Mouse (Mus musculus): ENCODE data around the gene Lrrc8c. TPM values are rescaled to one million over a fixed set of nuclear protein-coding genes. Genes with fewer than 3 reads are reported as not detected.

Lrrc8c gene
- total RNA-seq (2021) = 10 to 100 TPM; 29.8 to 30.7 TPM
- long read RNA-seq, experiment 1, full-length matches to known transcripts = 10 of 11 reads
- long read RNA-seq, experiment 1, partial matches to known transcripts = 0 of 11 reads
- long read RNA-seq, experiment 1, other reads (novel, unspliced or antisense) = 1 of 11 reads
- long read RNA-seq, experiment 2, full-length matches to known transcripts = 13 of 18 reads
- long read RNA-seq, experiment 2, partial matches to known transcripts = 0 of 18 reads
- long read RNA-seq, experiment 2, other reads (novel, unspliced or antisense) = 5 of 18 reads

GRCm38 (mm10) chr5:105519096-105519975 lies at the start of gene Lrrc8c:
Gene Lrrc8c (plus strand): TSS chr5:105519388.
- Histone ChIP-seq H3K4me3 (peak within 1 kb of the TSS; percentile 83), H3K27ac (peak within 1 kb of the TSS; percentile 96)
- TF ChIP-seq CTCF (conservative IDR thresholded peaks at IDR 0.05) = peak; percentile 55

GRCm38 (mm10) chr5:105472983-105473705 lies 46.0 kb upstream of the Lrrc8c start:
- Histone ChIP-seq H3K27ac (peak overlapping the region; percentile 67), H3K4me3 (no peak overlapping the region)
- no peak for TF ChIP-seq CTCF (conservative IDR thresholded peaks at IDR 0.05)
- DNase-seq (ENCODE audit: low spot score in 2 of 2) = no peak

More at GRCm38 (mm10) chr5:105519096-105519975, at the start of gene Lrrc8c:
- peak; percentile 88 to 89 for DNase-seq (ENCODE audit: low spot score in 2 of 2)

- Histone ChIP-seq H3K27ac (no peak overlapping the region), H3K4me3 (no peak overlapping the region)
- no peak for TF ChIP-seq CTCF (conservative IDR thresholded peaks at IDR 0.05)
- no peak for DNase-seq (ENCODE audit: low spot score in 2 of 2)
Measured at GRCm38 (mm10) chr5:105477527-105477926, 41.7 kb upstream of the Lrrc8c start.

GRCm38 (mm10) chr5:105479673-105480072 lies 39.5 kb upstream of the Lrrc8c start:
- Histone ChIP-seq H3K4me3 (no peak overlapping the region), H3K27ac (no peak overlapping the region)
- no peak for DNase-seq (ENCODE audit: low spot score in 2 of 2)
- TF ChIP-seq CTCF (conservative IDR thresholded peaks at IDR 0.05) = no peak

- no peak overlapping the region for H3K27ac ChIP-seq
- no peak for TF ChIP-seq CTCF (conservative IDR thresholded peaks at IDR 0.05)
- no peak overlapping the region for H3K4me3 ChIP-seq
- no peak for DNase-seq (ENCODE audit: low spot score in 2 of 2)
Measured at GRCm38 (mm10) chr5:105480561-105480960, 38.6 kb upstream of the Lrrc8c start.

GRCm38 (mm10) chr5:105483632-105484031 lies 35.6 kb upstream of the Lrrc8c start:
- H3K27ac ChIP-seq = peak overlapping the region; percentile 64
- no peak for TF ChIP-seq CTCF (conservative IDR thresholded peaks at IDR 0.05)
- DNase-seq (ENCODE audit: low spot score in 2 of 2) = no peak
- no peak overlapping the region for H3K4me3 ChIP-seq

- DNase-seq (ENCODE audit: low spot score in 2 of 2) = peak in 1 of 2 experiments; percentile 53
- H3K4me3 ChIP-seq = no peak overlapping the region
- no peak for TF ChIP-seq CTCF (conservative IDR thresholded peaks at IDR 0.05)
- H3K27ac ChIP-seq = peak overlapping the region; percentile 64
Measured at GRCm38 (mm10) chr5:105484247-105484646, 34.9 kb upstream of the Lrrc8c start.

GRCm38 (mm10) chr5:105484891-105485290 lies 34.3 kb upstream of the Lrrc8c start:
- peak overlapping the region; percentile 64; the same call in 1 of the 2 replicates for H3K27ac ChIP-seq
- DNase-seq (ENCODE audit: low spot score in 2 of 2) = no peak
- no peak overlapping the region for H3K4me3 ChIP-seq
- no peak for TF ChIP-seq CTCF (conservative IDR thresholded peaks at IDR 0.05)

- Histone ChIP-seq H3K27ac (peak overlapping the region; percentile 68), H3K4me3 (no peak overlapping the region)
- no peak for TF ChIP-seq CTCF (conservative IDR thresholded peaks at IDR 0.05)
- no peak for DNase-seq (ENCODE audit: low spot score in 2 of 2)
Measured at GRCm38 (mm10) chr5:105490211-105490610, 29.0 kb upstream of the Lrrc8c start.

GRCm38 (mm10) chr5:105491389-105491788 lies 27.8 kb upstream of the Lrrc8c start:
- Histone ChIP-seq H3K4me3 (no peak overlapping the region), H3K27ac (peak overlapping the region; percentile 68; the same call in 1 of the 2 replicates)
- peak; percentile 81 for TF ChIP-seq CTCF (conservative IDR thresholded peaks at IDR 0.05)
- DNase-seq (ENCODE audit: low spot score in 2 of 2) = peak in 1 of 2 experiments; percentile 55

- peak; percentile 76 for TF ChIP-seq CTCF (conservative IDR thresholded peaks at IDR 0.05)
- peak overlapping the region; percentile 59; the same call in 1 of the 2 replicates for H3K27ac ChIP-seq
- H3K4me3 ChIP-seq = no peak overlapping the region
- DNase-seq (ENCODE audit: low spot score in 2 of 2) = peak in 1 of 2 experiments; percentile 49
Measured at GRCm38 (mm10) chr5:105492367-105493246, 26.6 kb upstream of the Lrrc8c start.

GRCm38 (mm10) chr5:105493377-105493776 lies 25.8 kb upstream of the Lrrc8c start:
- peak overlapping the region; percentile 59; the same call in 1 of the 2 replicates for H3K27ac ChIP-seq
- TF ChIP-seq CTCF (conservative IDR thresholded peaks at IDR 0.05) = no peak
- DNase-seq (ENCODE audit: low spot score in 2 of 2) = no peak

More at GRCm38 (mm10) chr5:105493377-105493776, 25.8 kb upstream of the Lrrc8c start:
- no peak overlapping the region for H3K4me3 ChIP-seq
